Mouse (Mus musculus) spleen, postnatal 36 days (tissue): ENCODE measurements around the gene Ntrk1.

Source experiments
- DNase-seq, 2 experiments: peaks; one replicate each; pipeline ENCODE4 v3.0.0; 2022; ENCODE audit warnings: low spot score in 2 of 2, mixed read lengths in 1 of 2

Ntrk1 gene

DNA sequence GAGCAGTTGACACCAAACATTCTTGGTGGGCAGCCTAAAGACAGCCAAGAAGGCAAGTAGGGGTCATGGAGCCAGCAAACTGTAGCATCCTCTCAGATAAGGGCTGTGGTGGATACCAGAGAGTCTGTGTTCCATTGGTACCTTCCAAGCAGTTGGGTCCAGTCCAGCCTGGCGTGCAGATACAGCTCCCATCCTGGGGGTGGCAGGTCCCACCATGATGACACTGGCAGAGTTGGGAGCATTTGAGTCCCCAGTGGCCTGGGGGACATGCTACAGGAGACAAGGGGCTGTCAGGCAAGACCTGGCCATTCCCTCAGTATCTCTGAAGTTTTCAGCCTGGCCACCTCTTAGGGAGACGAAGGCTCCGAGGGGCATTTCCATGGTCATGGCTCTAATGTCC lies 42.4 kb downstream of the Ntrk1 start:
- DNase-seq, result no peak

DNA sequence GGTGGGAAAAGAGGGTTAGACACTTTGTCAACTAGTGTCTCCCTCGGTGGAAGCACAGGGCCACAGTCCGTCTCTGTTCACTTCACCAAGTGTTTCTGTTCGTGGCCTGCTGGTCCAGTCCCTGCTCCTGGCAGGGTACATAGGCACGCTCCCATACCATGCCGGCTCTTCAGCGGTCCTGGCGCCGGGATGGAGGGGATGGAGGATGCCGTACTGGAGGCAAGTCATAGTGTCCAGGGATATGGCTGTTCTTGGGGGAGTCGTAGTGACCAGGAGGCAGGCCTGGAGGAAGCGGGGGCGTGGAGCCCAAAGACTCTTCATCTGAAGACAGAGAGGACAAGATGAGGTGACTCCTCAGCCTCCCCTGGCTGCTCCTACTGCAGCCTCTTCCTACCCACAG lies 45.0 kb downstream of the Ntrk1 start:
- no peak for DNase-seq

DNA sequence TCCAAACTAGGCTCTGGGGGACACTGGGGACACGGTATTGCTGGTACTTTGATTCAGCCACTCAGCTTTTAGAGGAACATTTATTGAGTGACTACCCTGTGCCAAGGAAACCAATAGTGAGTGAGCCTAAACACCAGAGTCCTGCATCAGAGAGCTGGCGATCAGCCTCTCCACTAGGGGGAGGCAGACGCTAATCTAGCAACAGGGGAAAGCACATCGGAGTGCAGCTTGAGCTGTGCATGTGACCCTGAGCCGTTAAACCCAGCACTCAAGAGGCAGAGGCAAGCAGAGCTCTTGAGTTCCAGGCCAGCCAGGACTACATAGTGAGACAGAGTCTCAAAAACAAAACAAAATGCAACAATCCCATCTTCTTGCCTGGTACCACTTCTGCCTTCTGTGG lies 45.9 kb downstream of the Ntrk1 start:
- peak; percentile 22 to 38 for DNase-seq

DNA sequence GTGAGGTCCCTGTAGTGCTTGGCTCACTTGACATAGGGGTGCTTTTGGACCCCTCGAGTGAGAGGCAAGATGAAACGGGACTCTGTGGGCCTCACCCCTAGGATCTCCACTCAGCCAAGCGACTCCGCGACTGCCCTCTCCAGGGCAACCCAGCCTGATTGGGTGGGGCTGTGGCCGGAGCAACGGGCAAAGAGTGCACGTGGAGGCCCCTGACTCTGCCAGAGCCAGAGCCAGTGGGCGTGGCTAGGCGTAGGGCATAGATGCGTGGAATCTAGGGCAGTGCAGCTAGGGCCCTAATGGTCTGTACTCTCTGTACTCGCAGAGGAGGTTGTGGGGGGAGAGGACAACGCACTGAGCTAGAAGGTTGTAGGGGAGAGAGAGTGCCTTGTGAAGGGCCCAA lies 46.5 kb downstream of the Ntrk1 start, which contains the start of gene Lrrc71:
TSS of gene Lrrc71 (minus strand) at position 195 of the 400 bp plus-strand sequence.
- no peak for DNase-seq

DNA sequence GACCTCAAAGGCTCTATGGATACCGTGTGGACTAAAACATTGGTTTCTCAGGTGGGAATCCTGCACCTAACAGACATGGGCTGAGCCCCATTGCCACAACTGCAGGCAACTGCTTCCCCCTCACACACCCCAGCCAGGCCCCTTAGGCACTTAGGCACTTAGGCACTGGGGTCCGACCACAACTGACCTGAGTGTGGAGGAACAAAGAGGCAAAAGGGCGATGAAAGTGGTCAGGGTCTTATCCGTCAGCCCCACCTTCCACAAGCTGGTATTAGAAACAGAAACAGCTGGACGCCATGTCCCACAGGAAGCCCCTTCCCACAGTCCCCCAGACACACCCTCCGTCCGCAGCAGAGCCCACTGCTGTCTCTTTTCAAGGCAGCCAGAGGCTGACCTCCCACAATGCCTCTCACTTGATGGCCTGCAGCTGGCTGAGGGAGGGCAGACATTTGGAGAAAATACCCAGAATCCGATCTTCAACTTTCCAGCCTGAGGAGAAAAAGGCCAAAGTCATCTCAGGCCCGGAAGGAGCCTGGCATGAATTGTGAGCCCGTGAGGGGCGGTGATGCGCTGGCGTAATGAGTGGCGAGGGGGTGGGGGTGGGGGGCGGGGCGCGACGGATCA lies 49.8 kb downstream of the Ntrk1 start:
- no peak for DNase-seq

DNA sequence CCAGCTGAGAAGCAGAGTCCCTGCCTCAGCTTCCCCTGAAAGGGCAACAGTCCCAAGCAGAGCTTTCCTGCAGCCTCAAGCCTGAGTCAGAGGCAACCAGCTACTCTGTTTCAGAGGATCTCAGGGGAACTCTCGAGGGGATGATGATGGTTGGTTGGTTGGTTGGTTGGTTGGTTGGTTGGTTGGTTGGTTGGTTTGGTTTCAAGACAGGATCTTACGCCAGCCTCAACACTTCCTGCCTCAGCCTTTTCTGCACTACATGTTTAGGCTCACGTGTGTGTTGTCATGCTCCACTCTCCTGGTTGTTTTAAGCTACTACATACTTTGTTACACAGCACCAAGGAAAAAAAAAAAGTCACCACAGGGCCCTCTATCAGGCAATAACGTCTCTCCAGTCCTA lies 51.0 kb downstream of the Ntrk1 start:
- DNase-seq, result no peak

DNA sequence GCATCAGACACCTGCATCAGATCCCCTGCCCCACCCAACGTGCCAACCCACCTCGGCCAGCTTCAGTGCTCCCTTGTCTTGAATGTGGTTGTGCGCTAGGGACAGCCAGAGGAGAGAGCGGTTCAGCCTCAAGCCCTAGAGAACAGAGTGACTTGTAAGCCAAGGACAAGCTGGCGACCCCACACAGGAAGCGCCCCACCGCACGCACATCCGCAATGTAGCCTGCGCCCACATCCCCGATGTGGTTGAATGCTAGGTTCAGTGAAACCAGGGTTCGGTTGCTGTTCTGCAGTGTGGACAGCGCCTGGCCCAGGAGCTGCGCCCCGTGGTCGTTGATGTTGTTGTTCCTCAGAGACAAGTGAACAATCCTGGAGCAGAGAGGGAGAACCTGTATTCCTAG lies 52.2 kb downstream of the Ntrk1 start:
- DNase-seq, result peak; percentile 54 to 56

DNA sequence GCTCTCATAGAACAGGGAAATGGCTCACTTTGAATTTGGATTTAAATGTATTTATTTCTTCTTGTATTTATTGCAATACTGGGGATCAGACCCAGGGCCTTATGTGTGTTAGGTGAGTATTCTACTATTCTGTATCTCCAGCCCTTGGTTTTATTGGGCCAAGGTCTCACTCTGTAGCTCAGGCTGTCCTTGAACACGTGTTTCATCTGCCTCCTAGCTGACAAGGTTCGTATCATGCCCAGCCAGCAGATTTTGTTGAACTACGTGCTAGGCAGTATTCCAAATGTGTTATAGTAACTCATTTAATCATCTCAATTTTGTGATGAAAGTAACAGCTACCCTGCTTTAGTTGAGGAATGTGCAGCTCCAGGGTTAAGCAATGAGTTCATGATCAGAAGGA lies 52.9 kb downstream of the Ntrk1 start:
- DNase-seq, result no peak

DNA sequence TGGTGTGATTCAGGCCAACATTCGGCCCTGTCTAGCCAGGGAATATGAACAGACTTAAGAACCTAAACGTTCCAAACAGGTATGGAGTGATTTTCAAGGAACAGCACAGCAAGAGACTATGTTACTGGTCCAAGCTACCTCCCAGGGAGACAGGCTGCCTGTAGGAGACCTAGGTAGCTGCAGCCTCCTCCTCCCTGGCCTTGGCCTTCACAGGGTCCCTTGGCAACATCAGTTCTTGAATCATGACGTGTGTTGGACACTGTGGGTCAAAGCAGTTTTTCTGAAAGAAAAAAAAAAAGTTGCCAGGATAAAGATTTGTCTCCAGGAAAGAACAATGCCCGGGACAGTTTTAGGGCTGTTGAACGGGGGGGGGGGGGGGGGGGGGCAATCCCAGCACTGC lies 56.1 kb downstream of the Ntrk1 start:
- DNase-seq, result no peak

DNA sequence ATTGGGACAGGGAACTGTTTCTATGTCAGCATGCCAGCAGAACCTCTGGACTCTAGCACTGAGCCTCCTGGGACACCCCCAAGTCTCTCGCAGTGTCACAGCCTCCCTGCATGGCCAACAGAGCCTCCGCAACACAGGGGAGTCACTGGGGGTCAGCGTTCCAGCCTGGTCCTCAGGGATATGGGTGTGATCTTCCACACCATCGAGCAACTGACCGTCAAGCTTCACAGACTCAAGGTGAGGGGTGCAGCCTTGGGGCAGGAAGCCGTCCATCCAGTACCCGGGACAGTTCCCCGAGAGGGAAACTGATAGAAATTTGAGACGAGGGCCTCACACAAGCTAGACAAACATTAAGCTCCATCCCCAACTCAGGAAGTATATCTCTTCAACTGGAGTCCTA lies 59.6 kb downstream of the Ntrk1 start:
- DNase-seq, result no peak

DNA sequence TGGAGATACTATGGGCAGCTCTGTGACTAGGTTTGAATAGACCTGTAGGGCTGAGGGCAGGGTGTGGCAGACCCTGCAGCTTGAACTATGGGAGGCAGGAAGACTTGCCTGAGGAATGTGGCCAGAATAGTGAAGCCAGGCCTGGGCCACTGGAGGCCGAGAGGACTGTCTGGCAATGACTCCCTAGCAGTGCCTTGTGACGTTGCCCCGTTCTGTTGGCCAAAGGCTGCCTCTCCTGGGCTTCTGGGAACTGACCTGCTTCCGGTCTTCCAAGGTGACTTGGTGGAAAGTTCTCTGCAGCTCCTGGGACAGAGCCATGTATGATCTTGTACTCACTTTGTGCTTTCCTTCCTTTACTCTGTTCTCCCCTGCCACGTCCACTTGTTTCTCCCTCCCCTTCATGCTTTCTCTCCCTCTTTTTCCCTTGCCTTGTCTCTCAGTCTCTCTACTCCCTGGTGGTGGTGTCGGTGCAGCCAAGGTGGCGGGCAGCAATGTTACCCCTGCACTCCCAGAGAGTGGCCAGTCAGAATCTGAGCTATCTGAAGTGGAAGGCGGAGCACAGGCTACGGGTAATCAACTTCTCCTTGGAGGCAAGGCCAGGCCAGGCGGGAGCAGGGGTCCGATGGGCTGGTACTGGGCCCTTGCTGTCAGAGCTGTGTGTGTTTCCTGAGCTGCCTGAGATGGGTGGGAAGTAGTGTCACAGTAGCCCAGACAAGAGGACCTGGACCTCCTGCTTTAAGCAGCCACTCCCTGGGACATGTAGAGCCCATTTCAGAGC lies 60.8 kb downstream of the Ntrk1 start:
- no peak for DNase-seq

DNA sequence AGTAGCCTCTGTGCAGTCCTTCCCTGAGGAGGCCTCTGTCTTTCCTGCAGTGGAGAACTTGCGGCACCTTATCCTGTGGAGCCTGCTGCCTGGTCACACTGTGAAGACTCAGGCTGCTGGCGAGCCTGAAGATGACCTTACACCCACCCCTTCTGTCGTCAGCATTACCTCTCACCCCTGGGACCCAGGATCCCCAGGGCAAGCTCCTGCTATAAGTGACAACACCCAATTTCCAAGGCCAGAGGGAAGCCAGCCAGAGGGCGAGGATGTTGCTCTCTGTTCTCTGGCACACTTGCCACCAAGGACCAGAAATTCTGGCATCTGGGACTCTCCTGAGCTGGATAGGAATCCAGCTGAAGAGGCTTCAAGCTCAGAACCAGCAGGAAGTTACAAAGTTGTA lies 61.9 kb downstream of the Ntrk1 start:
- no peak for DNase-seq

DNA sequence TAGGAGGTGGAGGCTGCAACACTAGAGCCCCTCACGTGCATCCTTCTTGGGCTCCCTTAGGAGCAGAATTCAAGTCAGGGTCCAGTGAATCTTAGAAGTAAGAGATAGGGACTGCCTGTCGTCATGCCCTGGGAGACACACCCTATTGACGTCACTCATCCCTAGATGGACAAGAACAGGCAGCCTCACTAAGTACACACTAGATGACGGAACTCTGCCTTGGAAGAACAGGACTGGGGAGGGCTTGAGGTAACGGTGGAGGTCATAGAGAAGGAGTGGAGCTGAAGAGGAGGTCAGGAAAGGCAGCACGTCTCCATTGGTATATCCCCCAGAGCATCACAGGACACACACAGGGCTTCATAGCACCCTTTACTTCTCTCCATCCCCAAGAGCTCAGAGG lies 66.3 kb downstream of the Ntrk1 start:
- DNase-seq, result no peak
